Mouse (Mus musculus): ENCODE data around the gene Mcpt2.

- no peak for TF ChIP-seq CTCF (IDR thresholded peaks at IDR 0.05)
- TF ChIP-seq EP300 (IDR thresholded peaks at IDR 0.05), result peak; percentile 61; the same call in 1 of the 2 replicates
Observed at GRCm38 (mm10) chr14:56034433-56034832, 7.4 kb upstream of the Mcpt2 start.
